Mouse (Mus musculus): ENCODE results near the gene Spaca4. TPM values are rescaled to one million over a fixed set of nuclear protein-coding genes. Genes with fewer than 3 reads are reported as not detected.

Gene Spaca4
- polyA plus RNA-seq, 1 experiment, result not detected

DNA sequence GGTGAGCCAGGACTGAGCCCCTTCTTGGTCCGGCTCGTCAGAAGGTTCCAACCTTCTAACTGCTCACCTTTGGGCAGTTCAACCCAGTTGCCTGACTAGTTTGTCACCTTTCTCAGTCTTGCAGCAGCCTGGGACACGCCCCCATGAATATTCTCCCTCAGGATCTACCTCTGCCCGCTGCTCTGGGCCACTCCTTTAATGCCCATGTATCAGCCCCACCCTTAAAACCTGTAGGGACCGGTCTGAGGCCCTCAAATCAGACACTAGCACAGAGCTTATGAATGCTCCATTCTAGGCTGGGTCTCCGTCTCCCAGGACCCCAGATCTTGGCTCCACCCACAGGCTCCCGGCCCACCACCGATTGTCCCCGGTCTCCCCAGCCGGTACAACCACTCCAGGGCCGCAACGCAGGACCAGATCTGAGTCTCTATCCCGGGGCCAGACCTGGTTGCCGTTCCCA lies 11.0 kb downstream of the Spaca4 start:
- TF ChIP-seq CTCF (IDR thresholded peaks at IDR 0.05; ENCODE audit: control insufficient read depth, insufficient read depth, low read length) (no peak), POLR2A (IDR thresholded peaks at IDR 0.05; ENCODE audit: borderline replicate concordance, control insufficient read depth, low read depth, low read length) (no peak)
- Histone ChIP-seq H3K4me1 (ENCODE audit: control insufficient read depth, insufficient read depth, low read length) (peaks cover 4% of the 10 kb centered on the region; the same call in 1 of the 2 replicates), H3K27ac (ENCODE audit: control insufficient read depth, insufficient read depth, low read depth, low read length, poor library complexity) (peak overlapping the region; percentile 49), H3K4me3 (replicated peaks; ENCODE audit: control insufficient read depth, low read depth, low read length) (peak overlapping the region; percentile 83)
- 10% methylated on average over 14 of the region's 14 CpGs for WGBS

DNA sequence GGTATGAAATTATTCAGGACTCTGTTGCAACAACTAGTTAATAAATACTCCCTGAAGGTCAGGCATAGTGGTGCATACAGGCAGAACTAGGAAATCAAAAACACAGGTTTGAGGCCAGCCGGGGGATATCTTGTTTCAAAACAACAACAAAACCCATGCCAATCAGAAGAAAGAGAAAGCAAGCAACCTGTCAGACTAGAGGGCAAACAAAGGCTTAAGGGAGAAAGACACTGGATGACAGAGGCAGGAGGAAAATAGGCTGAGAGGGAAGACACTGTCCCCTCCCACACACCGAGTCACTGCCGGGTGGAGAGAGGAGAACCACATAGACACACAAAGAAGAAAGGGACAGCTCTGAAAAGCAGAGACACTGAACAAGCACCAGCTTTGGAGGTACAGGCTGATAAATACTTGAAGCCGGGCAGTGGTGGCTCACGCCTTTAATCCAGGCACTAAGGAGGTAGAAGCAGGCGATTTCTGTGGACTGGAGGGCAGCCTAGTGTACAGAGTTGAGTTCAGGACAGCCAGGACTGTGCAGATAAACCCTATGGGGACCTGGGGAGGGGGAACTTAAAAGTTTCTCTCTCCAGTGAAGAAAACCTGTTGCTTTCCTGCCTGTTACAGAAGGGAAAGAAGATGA lies 11.6 kb downstream of the Spaca4 start:
- 84% methylated on average over 6 of the region's 6 CpGs for WGBS
- TF ChIP-seq CTCF (IDR thresholded peaks at IDR 0.05; ENCODE audit: control insufficient read depth, insufficient read depth, low read length) (no peak), POLR2A (IDR thresholded peaks at IDR 0.05; ENCODE audit: borderline replicate concordance, control insufficient read depth, low read depth, low read length) (no peak)
- H3K27ac ChIP-seq (ENCODE audit: control insufficient read depth, insufficient read depth, low read depth, low read length, poor library complexity), result no peak overlapping the region
- H3K4me3 ChIP-seq (replicated peaks; ENCODE audit: control insufficient read depth, low read depth, low read length), result no peak overlapping the region
- H3K4me1 ChIP-seq (ENCODE audit: control insufficient read depth, insufficient read depth, low read length), result peaks cover 6% of the 10 kb centered on the region; the same call in 1 of the 2 replicates

DNA sequence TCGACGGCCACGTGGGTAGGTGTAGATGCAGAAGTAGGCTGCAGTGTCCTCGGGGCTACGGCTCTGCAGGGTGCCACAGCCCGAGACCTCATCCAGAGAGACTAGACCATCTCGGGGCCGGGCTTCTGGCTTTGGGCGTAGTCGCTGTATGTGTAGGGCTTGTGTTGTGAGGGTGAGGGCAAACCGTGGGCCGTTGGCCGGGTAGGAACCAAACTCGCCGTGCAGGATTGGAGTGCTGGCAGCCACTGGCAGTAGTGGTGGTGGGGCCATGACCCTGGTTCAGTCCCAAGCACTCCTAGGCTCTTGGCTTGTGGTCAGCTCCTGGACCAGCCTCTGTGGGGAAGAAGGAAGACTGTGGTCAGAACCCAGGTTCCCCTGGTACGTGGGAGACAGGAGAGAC lies 12.2 kb downstream of the Spaca4 start:
- WGBS, result 90% methylated on average over 16 of the region's 16 CpGs
- Histone ChIP-seq H3K4me1 (ENCODE audit: control insufficient read depth, insufficient read depth, low read length) (peaks cover 9% of the 10 kb centered on the region), H3K4me3 (replicated peaks; ENCODE audit: control insufficient read depth, low read depth, low read length) (no peak overlapping the region), H3K27ac (ENCODE audit: control insufficient read depth, insufficient read depth, low read depth, low read length, poor library complexity) (no peak overlapping the region)
- TF ChIP-seq POLR2A (IDR thresholded peaks at IDR 0.05; ENCODE audit: borderline replicate concordance, control insufficient read depth, low read depth, low read length) (no peak), CTCF (IDR thresholded peaks at IDR 0.05; ENCODE audit: control insufficient read depth, insufficient read depth, low read length) (no peak)

DNA sequence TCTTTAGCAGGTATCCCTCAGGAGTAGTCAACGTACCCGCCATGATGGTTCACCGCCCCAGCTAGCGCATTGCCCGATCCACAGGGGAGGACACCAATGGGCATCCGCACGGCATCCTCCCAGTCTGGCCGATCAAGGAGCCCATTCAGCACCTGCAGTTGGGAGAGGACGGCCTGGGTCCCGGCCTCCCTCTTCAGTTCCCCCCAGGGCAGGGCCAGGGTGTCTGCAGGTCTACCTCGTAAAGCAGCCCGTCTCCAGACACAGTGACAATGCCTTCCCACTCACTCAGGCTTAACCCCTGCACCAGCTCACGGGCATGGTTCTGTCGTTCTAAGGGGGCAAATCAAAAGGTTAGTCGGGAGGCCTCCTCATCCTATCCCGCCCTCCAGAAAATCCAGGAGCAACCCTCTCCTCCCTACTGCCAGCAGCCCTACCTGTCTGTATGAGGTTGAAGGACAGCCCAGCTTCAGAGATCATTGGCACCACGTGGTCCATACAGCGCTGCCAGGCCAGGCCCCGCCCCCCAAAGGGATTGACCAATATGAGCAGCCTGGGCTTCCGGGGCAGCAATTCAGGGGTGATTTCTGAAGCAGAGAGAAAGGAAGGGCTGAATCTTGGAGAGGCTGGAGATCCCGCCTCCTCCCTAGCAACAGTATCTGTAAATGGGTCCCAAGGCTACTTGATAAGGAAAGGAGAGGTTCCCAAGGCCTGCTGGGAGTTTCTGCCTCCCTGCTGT lies 13.4 kb downstream of the Spaca4 start:
- WGBS, result 89% methylated on average over 21 of the region's 21 CpGs

DNA sequence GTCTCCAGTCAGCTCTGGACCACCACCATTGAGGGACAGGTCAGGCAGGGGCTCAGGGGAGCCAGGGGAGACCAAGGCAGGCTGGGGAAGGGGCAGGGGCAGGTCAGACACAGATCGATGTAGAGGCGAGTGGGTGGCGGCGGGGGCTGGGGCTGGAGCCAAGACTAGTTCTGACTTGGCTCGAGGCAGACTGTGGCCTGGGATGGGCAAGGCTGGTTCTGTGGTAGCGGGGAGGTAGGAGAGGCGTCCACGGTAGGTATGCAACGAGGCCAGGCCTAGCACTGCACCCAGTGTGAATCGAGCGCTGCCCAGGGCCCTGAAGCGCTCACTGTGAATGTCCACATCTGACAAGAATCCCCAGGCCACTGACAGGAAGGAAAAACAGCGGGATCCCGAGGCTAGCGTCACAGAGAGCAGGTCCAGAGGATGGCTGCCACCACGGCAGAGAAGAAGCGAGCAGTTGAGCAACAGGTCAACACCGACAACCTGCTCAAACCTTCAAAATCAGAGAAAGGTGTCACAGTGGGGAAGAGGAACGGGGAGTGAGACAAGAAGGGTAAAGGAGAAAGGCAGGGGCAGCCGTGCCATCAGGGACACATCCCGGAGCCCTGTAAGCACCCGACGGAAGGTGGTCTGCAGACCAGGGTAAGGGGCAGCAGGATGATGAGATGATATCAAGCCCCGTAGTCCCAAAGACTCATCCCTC lies 14.1 kb downstream of the Spaca4 start:
- H3K4me3 ChIP-seq (replicated peaks; ENCODE audit: control insufficient read depth, low read depth, low read length), result no peak overlapping the region
- TF ChIP-seq POLR2A (IDR thresholded peaks at IDR 0.05; ENCODE audit: borderline replicate concordance, control insufficient read depth, low read depth, low read length) (no peak), CTCF (IDR thresholded peaks at IDR 0.05; ENCODE audit: control insufficient read depth, insufficient read depth, low read length) (no peak)
- H3K4me1 ChIP-seq (ENCODE audit: control insufficient read depth, insufficient read depth, low read length), result peaks cover 15% of the 10 kb centered on the region
- 86% methylated on average over 24 of the region's 24 CpGs for WGBS
- H3K27ac ChIP-seq (ENCODE audit: control insufficient read depth, insufficient read depth, low read depth, low read length, poor library complexity), result no peak overlapping the region

More for the DNA sequence above, 13.4 kb downstream of the Spaca4 start:
- TF ChIP-seq POLR2A (IDR thresholded peaks at IDR 0.05; ENCODE audit: borderline replicate concordance, control insufficient read depth, low read depth, low read length) (no peak), CTCF (IDR thresholded peaks at IDR 0.05; ENCODE audit: control insufficient read depth, insufficient read depth, low read length) (no peak)
- Histone ChIP-seq H3K4me3 (replicated peaks; ENCODE audit: control insufficient read depth, low read depth, low read length) (no peak overlapping the region), H3K4me1 (ENCODE audit: control insufficient read depth, insufficient read depth, low read length) (peaks cover 14% of the 10 kb centered on the region), H3K27ac (ENCODE audit: control insufficient read depth, insufficient read depth, low read depth, low read length, poor library complexity) (no peak overlapping the region)

DNA sequence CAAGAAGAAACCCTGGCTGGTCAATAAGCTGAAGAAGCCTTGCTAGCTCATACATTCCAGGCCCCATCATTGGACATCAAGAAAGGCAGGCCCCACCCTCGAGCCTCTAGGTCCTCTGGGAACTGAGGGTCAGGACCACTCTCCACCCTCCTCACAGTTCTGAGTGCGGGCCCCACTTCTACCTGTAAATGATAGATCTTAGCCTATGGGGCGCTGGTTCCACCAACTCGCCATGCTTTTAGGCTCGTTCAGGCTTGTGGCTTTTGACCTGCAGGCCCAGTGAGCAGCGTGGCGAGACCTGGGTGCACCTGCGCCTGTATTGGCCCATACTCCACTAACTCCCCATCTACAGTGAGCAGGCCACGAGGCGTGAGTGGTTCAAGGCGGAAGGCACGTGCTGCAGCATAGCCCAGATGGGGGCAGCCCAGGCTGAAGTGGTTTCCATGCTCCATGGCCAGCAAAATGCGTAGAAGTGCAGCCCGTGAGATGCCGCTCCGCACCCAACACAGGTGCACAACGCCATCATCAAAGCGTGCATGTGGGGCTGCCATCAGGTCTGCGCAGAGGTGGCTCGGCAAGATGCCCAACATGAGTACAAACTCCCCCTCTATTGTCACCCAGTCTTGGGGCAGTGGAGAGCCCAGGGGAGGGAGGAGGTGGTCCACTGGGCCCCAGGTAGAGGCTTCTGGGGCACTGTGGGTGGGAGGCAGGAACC lies 15.0 kb downstream of the Spaca4 start:
- no peak overlapping the region for H3K27ac ChIP-seq (ENCODE audit: control insufficient read depth, insufficient read depth, low read depth, low read length, poor library complexity)
- no peak overlapping the region for H3K4me3 ChIP-seq (replicated peaks; ENCODE audit: control insufficient read depth, low read depth, low read length)
- no peak for TF ChIP-seq POLR2A (IDR thresholded peaks at IDR 0.05; ENCODE audit: borderline replicate concordance, control insufficient read depth, low read depth, low read length)
- no peak for TF ChIP-seq CTCF (IDR thresholded peaks at IDR 0.05; ENCODE audit: control insufficient read depth, insufficient read depth, low read length)
- peaks cover 13% of the 10 kb centered on the region for H3K4me1 ChIP-seq (ENCODE audit: control insufficient read depth, insufficient read depth, low read length)
- WGBS, result 92% methylated on average over 20 of the region's 20 CpGs

DNA sequence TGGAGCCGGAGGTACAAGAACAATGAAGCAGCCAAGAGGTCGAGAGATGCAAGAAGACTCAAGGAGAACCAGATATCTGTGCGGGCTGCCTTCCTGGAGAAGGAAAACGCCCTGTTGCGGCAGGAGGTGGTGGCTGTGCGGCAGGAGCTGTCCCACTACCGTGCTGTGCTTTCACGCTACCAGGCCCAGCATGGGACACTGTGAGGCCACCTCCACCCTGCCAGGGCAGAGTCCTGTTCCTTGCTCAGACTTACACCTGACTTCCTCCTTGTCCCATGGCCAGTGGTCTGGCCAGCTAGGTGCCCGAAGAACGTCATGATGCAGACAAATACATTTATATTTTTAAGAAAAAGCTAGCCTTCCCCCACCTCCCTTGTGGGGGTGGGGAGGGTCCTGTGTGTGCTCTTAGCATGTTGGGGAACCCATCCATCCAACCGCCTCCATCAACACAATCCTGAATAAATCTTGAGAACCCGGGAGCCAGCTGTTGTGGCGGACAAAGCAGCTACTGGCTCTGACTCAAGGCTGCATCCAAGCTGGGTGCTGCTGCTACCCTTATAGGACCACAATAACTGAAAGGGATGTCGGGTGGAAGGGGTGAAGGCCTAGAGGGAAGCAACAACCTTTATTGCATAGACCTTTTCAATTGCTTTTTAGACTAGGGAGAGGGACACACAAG lies 15.8 kb downstream of the Spaca4 start:
- Histone ChIP-seq H3K4me3 (replicated peaks; ENCODE audit: control insufficient read depth, low read depth, low read length) (no peak overlapping the region), H3K27ac (ENCODE audit: control insufficient read depth, insufficient read depth, low read depth, low read length, poor library complexity) (no peak overlapping the region), H3K4me1 (ENCODE audit: control insufficient read depth, insufficient read depth, low read length) (peaks cover 11% of the 10 kb centered on the region)
- WGBS, result 79% methylated on average over 14 of the region's 14 CpGs
- TF ChIP-seq POLR2A (IDR thresholded peaks at IDR 0.05; ENCODE audit: borderline replicate concordance, control insufficient read depth, low read depth, low read length), result no peak

All from bone marrow, adult 2 months (tissue).